Mouse (Mus musculus) liver, adult (tissue): Measurements from ENCODE around the gene Slc15a1.

Source experiments
- GATA4 ChIP-seq: IDR thresholded peaks from 2 replicates; pipeline ENCODE4 v1.6.1; 2014; ENCODE audit warnings: mild to moderate bottlenecking, low read length; ENCODE audit not compliant: insufficient replicate concordance

The Slc15a1 gene

DNA sequence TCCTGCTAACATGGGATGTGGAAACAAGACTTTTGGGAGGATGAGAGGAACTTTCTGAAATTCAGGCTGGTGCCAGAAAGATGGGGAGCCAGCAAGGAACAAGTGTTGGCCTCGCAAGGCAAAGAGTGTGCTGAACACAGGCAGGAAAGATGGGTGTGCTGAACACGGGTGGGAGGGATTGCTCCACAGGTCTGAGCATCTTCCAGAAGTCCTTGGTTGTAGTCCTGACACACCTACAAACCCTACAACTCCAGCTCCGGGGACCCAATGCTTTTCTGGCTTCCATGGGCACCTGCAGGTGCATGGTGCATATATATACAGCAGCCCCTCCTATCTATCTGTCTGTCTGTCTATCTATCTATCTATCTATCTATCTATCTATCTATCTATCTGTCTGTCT lies 44.1 kb downstream of the Slc15a1 start:
- TF ChIP-seq GATA4, result no peak

DNA sequence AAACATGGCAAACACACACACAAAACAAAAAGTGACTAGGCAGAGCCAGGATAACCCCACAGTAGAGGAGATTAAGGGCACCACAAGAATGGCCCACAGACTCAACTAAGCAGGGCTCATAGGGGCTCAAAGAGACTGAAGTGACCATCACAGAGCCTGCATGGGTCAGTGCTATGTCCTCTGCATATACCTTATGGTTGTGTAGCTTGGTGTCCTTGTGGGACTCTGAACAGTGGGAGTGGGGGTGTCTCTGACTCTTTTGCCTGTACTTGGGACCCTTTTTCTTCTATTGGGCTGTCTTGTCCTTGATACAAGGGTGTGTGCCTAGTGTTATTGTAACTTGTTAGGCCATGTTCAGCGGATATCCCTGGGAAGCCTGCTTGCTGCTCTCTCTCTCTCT lies 46.5 kb downstream of the Slc15a1 start:
- TF ChIP-seq GATA4, result no peak

DNA sequence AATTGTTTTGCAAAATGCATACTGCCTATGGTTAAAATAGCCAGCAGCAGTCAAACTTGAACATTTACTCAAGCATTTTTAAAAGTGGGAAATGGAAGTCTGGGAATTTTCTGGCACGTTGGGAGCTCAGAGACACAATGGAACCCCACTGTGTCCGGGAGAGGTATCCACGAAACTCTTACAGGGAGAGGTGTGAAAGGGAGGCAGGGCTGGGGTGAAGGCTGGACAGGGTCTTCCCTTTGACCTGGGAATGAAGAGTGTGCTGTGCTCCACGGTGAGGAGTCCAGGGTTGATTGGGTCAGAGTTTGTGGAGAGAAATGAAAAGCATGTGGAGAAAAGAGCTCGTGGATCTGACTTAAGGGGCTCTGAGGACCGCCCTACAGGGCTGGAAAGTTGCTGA lies 47.5 kb downstream of the Slc15a1 start:
- TF ChIP-seq GATA4, result no peak

DNA sequence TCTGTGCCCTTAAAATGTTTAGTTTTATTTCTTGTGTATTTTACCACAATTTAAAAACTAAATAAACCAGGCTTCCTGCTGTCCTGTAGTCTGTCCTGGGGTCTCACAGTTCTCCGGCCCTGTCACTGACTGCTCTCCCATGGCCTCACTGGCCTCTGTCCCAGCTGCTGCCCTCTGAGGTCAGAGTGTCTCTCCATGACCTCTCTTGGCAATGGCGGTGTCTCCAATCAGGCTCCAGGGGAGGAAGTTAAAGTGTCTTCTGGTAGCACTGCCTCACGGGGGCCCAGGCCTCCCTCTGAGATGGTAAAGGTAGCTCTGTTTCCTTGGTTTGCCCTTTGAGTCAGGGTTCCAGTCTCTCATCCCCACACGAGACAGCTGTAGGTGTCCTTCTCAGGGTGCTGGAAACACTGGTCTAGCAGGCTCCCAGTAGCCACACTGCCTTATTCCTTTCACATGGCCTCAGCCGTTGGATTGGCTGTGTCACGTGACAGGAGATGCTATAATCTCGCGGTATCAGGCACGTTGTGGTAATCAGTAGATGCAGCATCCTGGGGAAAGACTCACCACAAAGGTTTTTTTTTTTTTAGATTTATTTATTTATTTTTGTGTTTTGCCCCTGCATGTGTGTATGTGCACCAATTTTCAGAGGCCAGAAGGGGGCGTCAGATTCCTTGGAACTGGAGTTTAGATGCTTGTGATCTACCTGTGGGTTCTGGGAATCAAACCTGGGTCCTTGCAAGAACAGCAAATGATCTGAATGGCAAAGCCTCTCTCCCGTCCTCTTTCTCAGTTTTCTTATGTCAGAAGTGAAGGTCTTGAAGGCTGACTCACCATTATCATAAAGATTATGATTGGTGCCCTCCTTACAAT lies 48.4 kb downstream of the Slc15a1 start:
- no peak for TF ChIP-seq GATA4

DNA sequence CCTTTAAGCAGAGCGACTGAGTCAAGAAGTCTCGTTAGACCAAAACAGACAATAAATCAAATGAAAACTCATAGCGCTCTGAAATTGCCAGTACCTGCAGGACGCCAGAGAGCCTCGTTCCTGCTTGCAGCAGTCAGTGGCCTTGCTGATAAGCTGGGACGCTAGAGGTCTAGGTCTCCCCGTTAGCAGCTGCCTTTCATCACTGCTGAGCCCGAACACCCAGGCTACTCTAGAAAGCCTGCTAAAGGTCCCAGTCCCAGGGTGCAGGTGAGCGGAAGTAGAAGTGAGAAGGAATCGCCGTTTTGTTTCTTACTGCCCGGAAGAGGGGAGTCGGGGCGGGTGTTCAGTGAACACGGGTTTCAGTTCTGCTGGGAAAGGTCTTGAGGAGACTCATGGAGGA lies 49.1 kb downstream of the Slc15a1 start:
- no peak for TF ChIP-seq GATA4

DNA sequence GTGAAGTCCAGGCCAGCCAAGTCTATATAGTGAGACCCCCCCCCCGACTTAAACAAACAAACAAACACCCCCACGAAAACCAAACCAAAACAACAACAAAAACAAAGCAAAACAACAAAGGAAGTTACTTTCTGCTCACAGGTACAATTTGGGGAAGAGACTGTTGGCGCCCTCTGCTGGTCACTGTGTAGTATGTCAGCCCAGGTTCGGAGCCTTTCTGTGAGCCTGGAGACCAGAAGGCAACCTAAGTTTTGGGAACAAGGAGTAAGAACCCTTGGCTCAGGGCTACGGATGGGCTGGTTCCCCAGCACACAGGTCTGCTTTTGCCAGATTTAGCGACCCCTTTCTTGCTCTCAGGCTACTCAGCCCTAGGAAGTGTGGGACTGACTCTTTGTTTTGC lies 49.5 kb downstream of the Slc15a1 start:
- TF ChIP-seq GATA4, result no peak

DNA sequence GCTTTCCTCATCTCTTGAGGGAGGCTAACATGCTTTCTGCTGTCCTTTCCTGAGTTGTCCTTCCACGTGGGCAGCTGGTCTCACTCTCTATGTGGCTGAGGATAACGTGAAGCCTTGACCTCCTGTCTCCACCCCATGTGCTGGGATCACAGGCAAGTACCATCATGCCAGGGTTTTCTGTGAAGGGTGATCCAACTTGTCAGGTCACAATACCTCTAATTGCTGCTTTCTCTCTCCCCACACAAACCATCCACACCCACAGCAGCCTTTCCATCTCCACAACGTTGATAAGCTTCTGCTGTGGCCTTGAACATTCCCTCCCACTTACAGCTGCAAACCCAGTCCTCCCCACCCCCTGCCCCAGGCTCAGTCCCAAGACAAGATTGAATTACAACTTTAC lies 51.9 kb downstream of the Slc15a1 start:
- no peak for TF ChIP-seq GATA4

DNA sequence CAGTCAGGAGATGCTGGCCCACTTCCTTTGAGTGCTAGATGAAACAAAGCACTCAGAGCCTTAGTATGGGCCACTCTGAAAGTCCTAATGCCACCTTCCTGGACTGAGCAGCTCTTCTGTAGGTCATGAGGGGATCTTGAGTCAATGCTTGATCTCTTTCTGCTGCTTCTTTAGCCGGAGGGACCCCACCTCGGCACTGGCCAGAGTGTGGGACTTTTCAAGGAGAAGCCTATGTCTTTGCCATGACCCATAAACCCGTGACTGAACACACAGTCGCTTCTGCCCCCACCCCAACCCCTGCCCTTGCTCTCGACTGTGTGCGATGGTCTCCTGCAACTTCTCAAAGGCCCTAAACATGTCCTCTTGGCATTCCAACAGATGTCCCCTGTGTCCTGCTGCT lies 52.8 kb downstream of the Slc15a1 start:
- no peak for TF ChIP-seq GATA4

DNA sequence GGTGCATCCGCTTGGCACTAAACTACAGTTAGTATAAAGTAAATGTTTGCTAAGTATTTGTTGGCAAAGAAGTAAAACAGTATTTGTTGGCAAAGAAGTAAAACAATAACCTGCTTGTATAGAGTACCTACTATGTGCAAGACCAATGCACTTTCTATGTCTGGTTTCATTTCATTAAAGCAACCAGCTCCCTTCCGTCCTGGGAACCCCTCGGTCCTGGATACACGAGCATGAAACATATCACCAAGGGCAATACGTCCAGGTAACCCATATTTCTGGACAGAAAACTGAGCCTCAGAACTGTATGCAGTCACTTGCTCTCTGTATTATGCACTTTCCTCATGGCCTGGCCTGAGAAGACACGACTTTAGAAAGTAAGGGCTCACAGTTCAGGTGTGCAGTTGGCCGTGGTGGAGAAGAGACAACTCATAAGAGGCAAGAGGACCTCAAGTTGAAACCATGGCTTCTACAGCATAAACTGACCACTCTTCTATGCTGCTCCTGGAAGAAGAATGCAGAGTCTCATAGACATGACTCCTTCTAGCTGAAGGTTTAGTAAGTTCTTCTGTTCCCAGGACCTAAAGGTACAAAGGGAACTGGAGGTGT lies 53.5 kb downstream of the Slc15a1 start:
- TF ChIP-seq GATA4, result no peak

DNA sequence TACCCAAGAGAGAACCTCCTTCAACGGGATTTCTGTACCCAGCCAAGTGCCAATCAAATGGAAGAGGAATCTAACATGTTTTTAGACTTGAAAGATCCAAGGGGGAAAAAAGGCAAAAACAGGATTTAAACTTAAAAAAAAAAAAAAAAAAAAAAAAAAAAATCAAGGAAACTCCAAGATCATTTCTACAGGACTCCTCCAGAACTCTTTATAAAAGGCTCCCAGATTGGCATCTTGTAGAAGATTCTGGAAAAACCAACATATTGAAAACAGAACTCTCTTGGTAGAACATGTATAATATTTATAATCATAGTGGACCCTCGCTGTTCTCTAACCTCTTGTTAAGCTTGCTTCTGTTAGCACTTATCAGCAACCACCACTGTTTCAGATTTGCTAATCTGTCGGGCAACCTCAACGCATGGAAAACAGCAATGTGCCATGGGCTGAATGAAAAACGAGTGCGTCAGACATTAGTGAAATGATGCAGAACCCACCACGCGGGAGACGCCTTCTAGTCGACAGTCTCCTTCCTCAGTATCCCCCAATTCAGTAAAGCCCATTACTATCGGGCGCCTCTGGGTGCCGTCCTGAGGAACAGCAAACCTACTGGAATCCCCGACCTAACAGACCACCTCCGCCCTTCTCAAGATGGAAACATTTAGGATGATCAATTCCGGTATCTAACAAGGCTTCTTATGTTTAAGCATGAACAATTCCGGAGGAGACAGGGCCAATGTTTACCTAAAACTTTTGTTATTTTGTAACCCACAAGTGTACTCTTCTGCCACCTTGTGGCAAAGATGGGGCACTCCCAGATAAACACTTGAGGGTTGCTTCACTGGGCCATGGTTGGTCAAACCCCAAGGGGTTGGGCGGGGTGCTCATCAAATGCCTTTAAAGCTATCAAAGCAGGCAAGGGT lies 54.3 kb downstream of the Slc15a1 start:
- no peak for TF ChIP-seq GATA4

DNA sequence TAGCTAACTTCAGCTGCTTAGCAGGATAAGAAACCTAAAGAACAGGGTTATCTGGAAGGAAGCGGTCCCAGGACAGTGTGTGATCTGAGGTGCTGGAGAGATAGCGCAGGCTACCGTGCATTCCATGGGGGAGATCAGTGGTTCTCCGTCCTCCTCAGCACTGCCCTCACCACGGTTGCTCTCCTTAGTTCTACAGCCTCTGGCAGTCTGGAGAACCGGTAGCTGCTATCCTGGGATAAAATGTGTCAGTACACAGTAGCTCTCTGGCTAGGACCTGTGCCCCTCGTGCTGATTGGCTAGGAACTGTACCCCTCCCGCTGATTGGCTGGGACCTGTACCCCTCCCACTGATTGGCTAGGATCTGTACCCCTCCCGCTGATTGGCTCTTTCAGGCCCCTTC lies 58.1 kb downstream of the Slc15a1 start:
- TF ChIP-seq GATA4, result no peak

DNA sequence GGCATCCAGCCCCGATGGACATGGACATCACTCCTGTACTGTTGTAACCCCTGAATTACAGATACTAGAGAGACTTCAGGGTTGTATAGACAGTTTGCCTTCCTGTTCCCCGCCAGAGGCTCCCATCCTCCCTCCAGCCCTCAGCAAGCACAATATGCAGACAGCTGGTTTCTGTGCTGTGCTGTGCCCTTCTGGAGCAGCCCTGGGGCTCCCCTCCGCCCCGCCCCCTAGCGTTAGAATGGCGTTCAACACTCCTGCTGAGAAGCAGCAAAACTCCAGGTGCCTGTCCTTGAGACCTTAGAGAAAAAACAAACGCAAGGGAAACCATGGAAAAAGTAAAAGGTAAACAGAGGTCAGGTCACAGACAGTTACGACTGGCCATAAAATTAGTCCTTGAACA lies 59.9 kb downstream of the Slc15a1 start:
- TF ChIP-seq GATA4, result no peak

DNA sequence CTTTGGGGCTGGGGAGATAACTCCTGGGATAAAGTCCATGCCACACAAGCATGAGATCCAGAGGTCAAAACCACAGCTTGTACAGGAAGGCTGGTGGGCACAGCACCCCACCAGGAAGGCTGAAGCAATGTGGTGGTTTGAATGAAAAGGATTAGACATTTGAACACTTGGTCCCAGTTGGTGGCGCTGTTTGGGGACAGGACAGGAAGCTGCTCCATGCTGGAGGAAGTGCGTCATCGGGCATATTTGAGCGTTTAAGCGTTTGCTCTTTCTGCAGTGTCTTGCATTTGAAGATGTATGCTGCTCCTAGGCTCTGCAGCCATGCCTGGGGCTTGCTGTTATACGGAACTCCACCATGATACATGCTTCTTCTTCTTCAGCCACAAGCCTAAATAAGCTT lies 64.2 kb downstream of the Slc15a1 start:
- TF ChIP-seq GATA4, result no peak

DNA sequence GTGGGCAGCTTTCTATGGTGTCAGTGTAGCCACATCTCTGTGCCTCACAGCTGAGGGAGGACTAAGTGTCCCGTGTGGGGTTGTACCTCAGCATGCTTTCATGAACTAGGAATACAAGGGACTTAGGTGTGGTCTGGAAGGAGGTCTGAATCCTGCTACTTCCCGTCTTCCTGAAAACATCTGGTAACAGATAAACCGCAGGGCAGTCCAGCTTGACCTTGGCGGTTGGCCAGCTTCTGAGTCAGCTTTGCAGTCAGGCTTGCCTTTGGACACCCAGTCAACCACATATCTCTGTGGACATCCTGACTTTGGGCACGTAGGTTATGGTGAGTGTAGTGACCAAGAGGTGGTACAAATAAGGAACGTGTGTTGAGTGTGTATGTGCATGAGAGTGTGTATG lies 68.0 kb downstream of the Slc15a1 start:
- peak; percentile 60; the same call in 1 of the 2 replicates for TF ChIP-seq GATA4

DNA sequence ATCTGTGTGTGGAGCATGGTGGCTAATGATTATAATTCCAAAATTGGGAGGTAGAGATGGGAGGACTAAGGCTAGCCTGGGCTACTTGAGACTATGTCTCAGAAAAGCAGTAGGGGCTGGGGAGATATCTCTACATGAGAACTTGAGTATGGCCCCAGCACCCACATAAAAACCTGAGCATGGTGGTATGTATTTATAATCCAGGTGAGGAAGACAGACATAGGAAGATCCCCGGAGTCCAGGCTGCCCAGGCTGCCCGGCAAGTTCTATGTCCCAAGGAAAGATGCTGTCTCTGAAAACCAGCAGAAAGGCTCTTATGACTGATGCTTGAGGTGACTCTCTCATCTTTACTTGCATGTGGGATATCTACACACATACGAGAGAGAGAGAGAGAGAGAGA lies 68.6 kb downstream of the Slc15a1 start:
- no peak for TF ChIP-seq GATA4

DNA sequence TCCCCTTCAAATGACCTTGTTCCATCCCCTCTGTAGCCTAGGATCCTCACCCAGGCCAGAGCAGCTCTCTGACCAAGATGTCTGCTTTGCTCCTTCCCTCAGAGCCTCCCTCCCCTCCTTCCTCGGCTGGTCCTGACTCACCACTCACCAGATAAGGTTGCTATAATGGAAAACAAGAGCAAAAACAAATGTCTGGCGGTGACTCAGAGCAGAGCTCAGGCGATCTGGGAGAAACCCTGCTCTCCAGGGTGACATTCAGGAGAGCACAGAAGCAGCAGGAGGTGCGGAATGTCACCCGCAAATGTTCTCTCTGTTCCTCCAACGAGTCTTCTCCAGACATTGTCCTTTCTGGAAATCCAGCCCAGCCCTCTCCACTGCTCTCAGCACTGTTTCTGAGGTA lies 69.3 kb downstream of the Slc15a1 start:
- peak; percentile 12; the same call in 1 of the 2 replicates for TF ChIP-seq GATA4

DNA sequence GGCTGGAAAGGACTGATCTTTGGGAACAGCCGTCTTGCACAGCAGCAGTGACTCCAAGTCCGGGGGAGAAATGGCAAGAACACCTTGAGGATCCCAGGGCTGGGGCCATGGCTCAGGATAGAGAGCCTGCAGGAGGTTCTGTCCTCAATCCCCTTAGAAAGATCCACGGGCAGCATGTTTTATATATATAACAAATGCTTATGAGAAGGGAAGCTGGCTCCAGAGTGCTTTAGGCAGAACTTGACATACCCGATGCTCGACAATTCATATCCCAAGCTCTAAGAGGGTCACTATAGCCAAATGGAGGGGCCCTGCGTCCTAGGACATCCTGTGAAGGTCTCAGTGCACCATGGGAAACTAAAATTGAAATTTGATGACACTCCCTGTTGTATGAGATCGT lies 73.8 kb downstream of the Slc15a1 start:
- no peak for TF ChIP-seq GATA4
